Mouse (Mus musculus) CD8-positive naive resting alpha-beta T cell, adult 2 months (primary cell): Measurements from ENCODE around the gene Reg3d.
"Not testable (repeated sequence)": the region's sequence is repeated elsewhere in the genome, so short reads cannot be mapped to it uniquely, and the experiment has no call there.

Experiments used
- DNase-seq, 2 experiments: peaks; one replicate each; pipeline ENCODE4 v3.0.0; 2022; ENCODE audit warnings: low read depth in 2 of 2, low spot score in 2 of 2

Reg3d gene

GRCm38 (mm10) chr6:78378765-78379164, at the start of gene Reg3d:
Gene Reg3d (minus strand): TSS chr6:78378865.
- DNase-seq, result no peak

DNA sequence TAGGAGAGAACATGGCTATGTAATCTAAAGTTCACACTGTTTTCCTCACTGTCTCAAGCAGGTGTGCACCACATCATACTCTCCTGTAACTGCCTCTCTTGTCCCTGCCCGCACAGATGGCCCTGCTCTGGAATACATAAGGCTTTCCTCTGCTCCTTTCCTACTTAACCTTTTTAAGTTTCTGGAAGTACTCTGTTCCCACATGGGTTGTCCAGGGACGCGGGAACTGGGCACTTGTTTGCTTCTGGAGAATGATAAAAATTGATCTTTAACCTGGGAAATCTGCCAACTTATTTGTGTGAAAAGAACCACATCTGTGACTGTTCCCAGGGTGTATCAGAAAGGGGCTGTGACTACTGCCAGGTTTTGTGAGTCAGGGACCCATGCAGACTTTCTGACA, 46.8 kb upstream of the Reg3d start:
- DNase-seq, result no peak

DNA sequence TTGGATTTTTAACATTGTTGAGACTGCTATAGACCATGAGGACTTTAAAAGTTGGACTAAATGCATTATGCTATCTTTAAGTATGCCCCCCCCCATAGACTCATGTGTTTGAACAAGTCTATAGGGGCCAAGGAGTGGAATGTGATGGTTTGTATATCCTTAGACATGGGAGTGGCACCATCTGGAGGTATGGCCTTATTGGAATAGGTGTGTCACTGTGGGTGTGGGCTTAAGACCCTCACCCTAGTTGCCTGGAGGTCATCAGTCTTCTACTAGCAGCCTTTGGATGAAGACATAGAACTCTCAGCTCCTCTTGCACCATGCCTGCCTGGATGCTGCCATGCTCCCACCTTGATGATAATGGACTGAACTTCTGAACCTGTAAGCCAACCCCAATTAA, 43.7 kb upstream of the Reg3d start, which contains the start of gene Reg1:
Gene Reg1, plus strand, starts transcription at position 301 of the 400 bp plus-strand sequence.
- DNase-seq, result not testable (repeated sequence)

GRCm38 (mm10) chr6:78395323-78395722, 16.7 kb upstream of the Reg3d start, which contains the start of gene Reg2:
Gene Reg2 (plus strand): TSS chr6:78395623.
- DNase-seq, result not testable (repeated sequence)

GRCm38 (mm10) chr6:78385609-78386008, 6.9 kb upstream of the Reg3d start:
- no peak for DNase-seq

GRCm38 (mm10) chr6:78380409-78380808, 1.7 kb upstream of the Reg3d start, which contains the start of gene Reg3a:
Gene Reg3a (plus strand): TSS chr6:78380709.
- DNase-seq, result no peak

DNA sequence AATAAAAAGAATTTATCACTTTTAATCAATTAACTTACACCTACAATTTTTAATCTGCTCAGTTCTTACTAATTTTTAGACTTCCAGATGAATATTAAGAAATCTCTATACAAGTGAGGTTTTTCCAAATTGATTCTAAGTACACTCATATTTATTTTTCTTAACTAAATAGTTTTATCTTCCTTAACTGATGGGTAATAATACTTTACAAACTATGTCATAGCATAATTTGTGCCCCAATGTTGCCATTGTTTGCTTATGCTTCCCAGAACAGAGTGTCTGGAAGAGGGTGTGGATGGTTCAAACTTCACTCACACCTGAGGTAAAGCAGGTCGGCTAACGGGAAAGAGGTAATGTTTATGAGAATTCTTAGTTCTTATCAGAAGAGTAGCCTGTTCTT, 8.3 kb downstream of the Reg3d start, which contains the start of gene Reg3b:
Gene Reg3b, plus strand, starts transcription at position 301 of the 400 bp plus-strand sequence.
- no peak for DNase-seq

DNA sequence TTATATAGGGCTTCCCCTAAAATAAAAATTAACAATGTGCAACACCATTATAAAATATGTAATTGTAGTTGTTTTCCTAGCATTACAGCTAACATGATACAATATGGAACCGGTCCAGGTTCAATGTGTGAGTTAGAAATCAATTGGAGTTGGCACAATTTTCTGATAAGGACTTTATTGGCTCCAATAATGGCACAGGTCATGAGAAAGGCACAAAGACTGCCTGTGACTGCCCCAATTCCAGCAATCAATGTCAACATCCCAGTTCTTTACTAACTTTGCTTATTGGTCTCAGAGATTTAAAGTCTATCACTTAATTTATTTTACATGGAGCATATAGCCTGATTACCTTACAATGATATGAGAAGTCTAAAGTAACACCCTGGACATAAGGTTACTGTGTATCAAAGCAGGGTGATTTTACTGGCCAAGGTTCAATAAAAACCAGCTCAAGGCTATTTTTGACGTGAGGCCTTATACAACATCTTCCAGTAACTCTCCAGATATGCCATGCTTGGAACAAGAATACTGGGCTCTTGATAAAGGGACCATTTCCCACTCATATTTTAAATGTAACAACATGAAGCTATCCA, 16.6 kb downstream of the Reg3d start:
- no peak for DNase-seq

DNA sequence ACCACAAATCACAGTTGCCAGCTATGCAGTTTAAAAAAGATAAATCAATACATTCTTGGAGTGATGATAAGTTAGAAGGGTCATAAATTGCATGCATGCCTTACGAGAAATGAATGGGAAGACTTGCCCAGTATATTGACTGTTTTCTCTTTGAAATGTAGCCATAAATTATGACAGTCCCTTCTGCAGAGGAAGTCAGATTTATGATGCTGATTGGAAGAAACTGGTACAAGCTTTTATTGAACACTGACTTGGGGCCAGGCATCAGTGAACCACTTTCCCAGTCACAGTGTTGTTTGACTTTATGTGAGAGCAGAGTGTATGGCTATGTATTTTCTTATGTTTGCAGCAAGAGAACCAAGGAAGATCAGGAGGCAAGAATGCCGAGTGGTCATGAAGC, 37.0 kb downstream of the Reg3d start:
- no peak for DNase-seq

DNA sequence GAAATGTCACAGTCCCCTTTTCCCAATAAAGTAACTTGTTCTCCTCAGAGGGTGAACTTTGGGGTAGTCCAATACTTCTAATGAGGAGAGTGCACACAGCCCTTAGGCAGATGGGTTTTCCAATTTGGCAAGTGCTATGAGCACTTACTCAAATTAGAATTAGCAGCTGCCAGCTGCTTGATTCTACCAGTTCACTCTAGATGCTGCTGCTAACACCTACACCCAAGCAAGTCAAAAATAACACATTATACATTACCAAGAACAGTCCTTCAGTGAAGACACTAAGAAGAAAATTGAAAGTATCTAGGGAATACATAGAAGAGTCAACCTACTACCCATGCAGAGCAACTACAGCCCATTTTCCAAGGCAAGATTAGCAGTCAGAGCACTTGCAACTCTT, 38.4 kb downstream of the Reg3d start:
- DNase-seq, result no peak

- no peak for DNase-seq
These were observed 46.6 kb downstream of the Reg3d start for GRCm38 (mm10) chr6:78331919-78332569.

DNA sequence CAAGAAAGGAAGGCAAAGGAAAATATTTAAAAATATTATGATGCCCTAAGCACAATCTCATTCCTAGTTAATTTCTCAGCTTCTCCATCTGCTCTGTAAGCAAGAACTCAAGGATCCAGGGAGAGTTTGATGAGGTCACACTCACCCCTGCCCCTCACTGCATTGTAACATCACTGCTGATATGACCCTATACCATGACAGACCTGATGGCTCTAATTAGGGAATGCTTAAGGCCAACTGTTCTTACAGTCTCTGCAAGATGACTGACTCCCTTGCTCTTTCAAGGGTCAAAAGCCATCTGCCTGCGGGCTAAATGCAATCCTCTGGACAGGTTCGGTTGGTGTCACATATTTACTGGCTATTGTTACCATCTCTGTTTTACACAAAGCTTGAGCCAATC, 49.5 kb downstream of the Reg3d start:
- DNase-seq, result no peak

- no peak for DNase-seq
These were observed 50.9 kb downstream of the Reg3d start for GRCm38 (mm10) chr6:78327798-78328197.
